Mouse (Mus musculus) forelimb bud, embryonic 11.5 days (tissue): Measurements from ENCODE around the gene Atxn7.

Source experiments
- DNase-seq: peaks from one replicate; pipeline ENCODE4 v3.0.0-alpha.2; 2012; ENCODE audit warnings: low read depth, low spot score

The Atxn7 gene

DNA sequence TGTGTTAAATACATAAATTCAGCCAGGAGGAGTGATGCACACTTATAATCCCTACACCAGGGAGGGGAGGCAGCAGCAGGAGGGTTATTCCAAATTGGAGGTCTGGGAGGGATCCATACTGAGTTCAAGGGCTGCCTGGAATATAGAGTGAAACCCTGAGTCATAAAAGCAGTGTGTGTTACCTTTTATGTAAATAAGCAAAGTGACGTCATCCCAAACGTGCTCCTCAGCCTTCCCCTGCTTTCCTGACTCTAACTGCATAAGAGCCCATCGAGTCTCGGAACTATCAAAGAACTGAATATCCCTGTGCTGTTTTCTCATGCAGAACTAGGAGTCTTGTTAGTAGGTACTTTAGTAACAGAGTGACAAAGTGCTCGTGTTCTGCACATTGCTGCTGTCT, 102.1 kb downstream of the Atxn7 start:
- no peak for DNase-seq

DNA sequence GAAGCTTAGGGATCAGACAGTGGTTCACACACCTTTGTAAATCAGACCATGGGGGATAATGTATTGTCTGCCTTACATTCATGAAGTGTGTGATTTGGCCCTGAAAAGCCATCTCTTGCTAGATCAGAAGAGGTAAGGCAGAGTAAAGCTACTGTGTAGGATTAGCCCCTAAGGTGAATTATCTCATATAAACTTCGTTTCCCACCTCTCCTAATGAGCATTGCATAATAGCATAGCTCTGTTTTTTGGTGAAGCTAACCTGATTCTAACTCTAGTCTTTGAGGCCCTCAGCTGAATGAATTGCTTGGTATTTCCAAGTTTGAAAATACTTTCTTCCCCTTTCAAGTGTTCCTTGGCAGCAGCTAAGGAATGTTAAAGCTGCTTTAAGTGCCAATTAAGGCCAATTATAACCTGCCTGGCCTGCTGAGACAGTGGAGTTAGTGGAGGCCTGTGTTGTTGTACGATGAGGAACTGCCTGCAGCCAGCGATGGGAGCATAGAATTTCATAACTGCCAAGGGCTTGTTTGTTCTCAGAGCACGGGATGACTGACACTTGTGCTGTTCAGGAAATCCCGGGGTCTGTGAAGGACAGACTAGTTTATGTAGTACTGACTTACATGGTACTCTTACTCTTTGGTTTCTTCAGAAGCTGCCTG, 103.4 kb downstream of the Atxn7 start:
- DNase-seq = peak; percentile 56

DNA sequence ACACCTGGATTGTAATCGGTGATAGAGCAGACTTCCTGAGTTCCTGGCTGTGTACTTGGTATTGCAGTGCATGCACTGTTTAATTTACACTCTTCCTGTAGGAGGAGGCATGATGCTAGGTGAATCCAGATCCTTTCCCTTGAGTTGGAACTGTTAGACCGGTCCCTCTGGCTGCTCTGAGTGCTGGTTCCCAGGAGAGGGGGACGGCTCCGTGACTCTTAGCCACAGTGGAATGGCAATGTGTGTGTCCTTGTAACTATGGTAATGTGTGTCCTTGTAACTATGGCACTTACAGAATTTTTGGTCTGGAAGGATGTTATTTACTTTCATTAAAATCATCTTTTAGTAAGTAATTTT, 103.9 kb downstream of the Atxn7 start:
- peak; percentile 12 for DNase-seq

DNA sequence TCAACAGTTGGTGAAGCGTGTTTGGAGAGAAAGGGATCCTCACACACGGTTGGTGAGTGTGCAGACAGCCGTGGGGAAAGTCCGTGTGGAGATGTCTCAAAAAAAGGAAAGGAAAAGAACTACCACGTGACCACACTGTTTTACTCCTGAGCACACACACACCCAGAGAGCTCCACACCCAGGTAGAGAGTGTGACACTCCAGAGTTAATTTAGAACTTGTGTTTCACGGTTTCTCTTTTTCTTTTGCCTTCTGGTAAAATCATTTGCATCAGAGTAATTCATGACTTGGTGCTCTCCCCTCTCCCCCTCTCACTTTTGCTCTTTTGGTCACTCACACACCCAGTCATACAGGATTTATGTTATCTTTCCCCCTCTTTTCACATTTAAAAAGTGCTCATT, 105.0 kb downstream of the Atxn7 start:
- no peak for DNase-seq

DNA sequence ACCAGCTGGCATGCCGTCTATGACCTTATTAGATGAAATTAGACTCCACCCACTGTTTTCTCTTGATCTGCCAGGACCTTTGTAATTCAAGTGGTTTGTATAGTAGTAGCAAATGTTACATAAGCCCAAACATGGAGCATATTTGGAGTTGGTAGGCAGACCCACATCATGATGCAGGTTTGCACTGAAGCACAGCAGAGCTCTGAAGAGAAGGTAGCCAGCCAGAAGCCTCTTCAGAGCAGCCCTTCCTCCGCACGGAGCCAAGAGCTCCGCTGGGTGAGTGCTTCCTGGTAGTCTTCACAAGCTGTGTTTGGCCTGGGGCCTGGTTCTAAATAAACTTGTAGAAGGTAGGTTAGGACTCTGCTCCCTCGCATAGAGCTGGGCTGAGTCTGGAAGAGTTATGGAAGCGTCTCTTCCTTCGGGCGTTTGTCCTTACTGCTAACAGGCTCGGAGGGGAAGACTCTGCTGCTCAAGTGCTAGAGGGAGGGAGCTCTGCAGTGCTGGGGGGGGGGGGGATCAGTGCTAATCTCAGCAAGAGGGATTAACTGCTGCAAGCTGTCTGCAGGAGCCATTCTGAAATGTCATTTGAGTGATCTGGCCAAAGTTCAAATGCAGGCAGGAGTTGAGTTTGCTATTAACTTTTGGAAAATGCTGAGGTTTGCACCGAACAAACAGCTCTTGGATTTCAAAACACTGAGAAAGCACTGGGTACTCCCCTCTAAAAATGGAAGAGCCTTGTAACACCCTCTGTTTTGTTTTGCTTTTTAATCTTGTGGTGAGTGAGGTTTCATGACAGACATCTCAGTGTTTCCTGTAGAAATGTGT, 106.6 kb downstream of the Atxn7 start:
- no peak for DNase-seq

DNA sequence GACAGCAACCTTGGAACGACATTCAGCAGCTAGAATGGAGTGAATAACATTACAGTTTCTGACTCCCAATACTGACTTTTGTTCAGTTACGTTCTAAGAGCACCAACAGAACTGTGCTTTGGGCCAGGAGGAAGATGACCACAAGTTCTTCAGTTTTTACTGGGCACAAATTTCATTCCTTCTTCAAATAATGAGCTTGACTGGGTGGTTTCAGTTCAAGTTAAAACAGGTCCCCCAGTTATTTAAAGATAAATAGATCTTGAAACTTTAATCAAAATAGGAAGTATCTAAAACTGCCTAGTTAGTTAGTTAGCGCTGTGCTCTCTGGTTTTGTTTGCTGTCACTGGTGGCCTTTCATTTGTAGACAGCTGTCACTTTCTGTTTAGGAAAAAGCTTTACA, 107.3 kb downstream of the Atxn7 start:
- DNase-seq = no peak

DNA sequence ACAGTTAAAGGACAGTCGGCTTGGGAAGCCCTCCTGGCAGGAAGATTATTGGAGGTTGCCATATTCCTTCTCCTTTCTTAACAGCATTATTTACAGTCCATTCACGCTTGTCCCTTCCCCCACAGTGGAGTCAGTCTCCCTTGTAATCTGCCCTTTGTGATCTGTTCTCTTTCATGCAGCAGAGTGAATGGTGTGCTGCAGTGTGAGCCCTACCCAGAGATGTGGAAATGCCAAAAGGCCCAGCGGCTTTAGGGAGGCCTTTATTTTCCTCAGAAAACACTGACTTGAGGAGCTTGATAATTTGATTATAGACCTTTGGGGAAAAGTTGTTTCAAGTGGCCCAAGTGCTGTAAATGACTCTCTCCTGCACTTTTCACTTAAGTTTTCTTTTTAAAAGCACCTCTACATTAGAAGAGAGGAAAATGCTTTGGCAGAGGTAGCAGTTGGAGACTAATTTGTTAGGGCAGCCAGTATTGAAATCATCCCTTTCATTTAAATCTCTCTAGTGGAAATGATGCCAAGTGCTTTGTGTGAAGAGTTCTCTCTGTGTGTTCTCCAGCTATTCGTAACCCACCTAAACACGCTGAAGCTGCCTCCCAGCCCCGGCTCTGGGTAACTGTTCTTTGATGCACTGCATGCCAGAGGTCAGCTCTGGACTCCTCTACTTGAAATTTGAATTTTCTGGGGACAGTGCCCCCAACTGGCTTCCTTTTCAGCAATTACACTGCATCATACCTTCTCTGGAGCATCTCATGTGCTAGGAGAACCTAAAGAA, 109.5 kb downstream of the Atxn7 start:
- no peak for DNase-seq

DNA sequence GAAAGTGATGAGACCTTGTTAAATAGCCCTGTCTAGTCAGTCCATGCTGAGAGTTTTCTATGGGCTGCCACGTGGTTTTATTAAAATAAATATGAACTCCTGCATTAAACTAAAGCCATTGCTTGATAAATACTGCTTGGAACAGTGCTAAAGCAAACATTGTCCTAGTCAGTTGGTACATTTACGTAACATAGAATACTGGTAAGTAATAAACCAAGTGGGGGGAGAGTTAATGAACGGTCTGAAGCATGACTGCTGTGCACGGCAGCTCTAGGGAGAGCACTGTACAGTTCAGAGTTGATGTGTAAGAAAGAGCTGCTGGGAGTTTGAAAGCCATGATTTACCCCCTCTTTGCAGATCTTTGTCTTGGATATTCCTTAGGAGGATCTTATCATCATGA, 110.2 kb downstream of the Atxn7 start:
- DNase-seq = no peak

DNA sequence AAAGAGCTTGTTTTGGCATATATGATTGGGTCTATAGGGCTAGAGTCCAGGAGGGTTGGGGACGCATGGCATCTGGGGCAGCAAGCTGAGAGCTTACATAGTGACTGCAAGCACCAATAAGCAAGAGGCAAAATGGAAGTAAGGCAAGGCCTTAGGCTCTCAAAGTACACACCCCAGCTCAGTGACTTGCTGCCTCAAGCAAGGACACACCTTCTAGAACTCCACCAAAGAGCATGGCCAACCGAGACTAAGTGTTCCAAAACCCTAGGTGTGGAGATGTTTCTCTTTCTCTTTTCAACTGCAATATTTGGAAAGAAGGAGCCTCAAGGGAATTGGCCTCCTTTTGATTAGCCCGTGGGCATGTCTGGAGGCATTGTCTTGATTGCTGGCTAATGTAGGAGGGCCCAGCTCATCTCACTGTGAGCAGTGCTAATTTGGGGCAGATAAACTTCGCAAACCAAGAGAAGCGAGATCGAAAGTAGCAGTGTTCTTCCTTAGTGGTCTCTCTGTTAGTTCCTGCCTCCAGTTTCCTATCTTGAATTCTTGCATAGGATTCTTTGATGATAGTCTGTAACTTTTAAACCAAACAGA, 119.5 kb downstream of the Atxn7 start:
- no peak for DNase-seq

DNA sequence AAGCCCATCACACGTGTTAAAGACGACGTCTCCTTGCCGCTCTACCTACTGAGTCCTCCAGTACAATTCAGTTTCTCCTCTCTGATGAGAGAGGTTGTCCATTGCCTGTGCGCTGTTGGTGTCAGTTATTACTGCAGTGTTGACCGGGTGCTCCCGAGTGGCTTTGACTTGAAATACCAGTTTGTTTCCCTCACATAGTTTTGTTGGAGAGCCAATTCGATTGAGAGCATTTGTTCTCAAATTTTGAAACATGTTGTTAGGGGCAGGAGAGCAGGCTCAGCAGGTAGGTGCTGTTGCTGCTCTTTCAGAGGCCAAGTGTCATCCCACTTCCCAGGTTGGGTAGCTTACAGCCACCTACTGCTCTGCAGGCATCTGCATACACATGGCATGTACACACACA, 122.6 kb downstream of the Atxn7 start:
- no peak for DNase-seq

DNA sequence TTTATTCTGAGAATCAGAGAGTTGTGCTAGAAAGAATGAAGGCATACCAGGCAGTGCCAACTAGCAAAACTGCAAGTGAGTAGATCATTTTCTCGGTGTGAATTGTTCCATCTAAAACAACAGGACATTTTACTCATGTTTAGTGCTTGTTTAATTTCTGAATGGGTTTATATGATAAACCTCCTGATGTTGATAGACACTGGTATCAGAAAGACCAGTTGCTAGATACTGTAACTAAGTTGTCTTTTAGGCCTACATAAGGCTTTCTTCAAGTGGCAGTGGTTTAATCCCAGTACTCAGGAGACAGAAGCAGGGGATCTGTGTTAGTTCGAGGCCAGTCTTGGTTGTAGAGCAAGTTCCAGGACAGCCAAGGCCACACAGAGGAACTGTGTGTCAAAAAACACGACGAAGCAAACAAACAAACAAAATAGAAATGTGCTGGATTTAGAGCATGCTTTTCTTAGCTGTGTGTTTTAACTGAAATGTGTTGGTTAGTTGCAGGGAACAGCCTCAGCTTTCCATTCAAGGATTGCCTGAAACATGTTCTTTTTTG, 125.5 kb downstream of the Atxn7 start:
- DNase-seq = no peak

DNA sequence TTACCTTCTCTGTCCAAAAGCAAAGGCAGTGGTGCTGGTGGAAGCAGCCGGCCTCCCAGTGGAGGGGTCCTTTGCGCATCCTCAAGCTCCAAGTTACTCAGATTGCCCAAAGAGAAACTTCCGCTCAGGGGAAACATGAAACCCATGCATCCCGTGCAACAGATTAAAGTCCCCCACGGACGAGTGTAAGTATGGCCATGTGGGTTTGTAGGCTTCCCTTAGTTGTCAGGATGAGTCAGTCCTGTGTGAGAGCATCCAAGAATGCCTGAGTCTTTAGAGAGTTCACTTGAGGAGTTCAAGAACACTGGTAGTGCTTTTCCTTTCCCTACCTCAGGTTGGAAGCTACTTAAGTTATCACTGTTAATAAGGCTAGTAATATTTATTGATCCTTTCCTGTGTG, 126.1 kb downstream of the Atxn7 start:
- no peak for DNase-seq

DNA sequence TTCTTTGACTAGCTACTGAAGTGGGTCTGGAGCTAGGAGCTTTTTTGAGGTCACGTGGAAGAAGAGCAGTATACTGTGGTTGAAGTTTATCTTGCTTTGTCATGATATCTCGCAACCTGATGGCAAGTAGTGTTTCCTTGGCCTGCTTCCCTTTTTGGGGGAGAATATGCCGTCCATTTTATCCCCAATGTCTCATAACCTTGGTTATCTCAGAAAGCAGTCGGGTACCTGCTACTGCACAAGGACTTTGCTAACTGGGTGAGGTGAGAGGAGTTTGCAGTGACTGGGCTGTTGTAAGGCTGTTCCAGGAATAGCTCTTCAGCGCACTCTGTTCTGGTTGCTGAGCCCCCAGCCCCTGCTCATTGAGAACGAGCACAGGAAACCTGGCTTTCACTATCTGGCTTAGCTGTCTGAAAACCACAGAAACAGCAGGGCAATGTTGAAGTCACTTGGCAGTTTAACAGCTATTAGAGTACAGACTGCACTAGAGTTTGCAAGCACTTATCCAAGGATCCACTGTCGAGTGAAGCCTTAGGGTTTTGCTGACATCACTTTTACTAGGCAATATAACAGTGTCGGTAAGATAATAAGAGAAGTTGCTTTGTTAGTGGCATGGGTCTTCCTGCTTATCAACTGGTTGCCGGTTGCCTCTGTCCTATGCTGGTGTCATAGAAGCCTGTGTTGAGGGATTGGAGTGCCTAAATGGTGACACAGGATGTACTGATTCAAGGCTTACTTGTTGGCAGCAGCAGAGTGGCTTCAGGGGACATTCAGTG, 127.0 kb downstream of the Atxn7 start:
- DNase-seq = no peak

DNA sequence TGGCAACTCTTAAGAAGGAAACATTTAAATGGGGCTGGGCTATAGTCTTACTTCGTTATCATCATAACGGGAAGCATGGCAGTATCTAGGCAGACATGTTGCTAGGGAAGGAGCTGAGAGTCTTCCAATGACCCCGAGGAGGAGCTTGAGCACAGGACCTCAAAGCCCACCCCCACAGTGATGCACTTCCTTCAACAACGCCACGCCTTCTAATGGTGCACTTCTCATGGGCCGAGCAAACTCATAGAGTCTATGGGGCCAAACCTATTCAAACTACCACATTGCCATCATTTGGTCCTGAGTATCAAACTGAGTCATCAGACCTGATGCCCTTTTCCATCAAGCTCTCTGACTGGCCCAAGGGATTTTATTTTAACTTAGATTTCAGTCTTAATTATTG, 129.3 kb downstream of the Atxn7 start:
- no peak for DNase-seq

DNA sequence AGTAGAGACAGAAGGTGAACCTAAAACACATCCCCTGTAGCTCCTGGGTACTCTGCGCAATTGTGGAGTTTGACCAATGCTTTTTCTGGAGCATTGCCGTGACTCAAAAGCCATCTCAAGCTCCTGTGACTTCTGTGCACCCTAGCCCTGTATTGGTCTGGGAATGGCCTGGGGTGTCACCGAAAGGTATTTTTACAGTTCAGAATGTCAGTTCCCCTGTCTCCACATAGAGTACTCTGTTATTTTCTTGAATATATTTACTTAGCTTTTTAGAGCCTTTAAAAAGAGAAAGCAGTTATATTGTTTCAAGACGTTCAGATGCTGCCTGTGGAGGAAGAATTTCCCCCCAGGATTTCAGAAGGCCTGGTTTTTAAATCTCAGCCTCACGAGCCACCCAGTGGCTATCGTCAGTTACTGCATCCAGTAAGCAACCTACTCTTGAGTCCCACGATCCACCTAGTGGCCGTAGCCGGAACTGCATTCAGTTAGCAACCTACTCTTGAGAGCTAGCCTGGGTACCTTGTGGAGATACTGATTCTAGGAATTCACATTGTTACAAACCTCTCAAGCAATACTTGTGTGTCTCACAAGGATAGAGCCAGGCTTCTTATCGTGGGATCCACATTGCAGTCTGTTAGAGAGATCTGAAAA, 137.2 kb downstream of the Atxn7 start:
- DNase-seq = peak; percentile 92

DNA sequence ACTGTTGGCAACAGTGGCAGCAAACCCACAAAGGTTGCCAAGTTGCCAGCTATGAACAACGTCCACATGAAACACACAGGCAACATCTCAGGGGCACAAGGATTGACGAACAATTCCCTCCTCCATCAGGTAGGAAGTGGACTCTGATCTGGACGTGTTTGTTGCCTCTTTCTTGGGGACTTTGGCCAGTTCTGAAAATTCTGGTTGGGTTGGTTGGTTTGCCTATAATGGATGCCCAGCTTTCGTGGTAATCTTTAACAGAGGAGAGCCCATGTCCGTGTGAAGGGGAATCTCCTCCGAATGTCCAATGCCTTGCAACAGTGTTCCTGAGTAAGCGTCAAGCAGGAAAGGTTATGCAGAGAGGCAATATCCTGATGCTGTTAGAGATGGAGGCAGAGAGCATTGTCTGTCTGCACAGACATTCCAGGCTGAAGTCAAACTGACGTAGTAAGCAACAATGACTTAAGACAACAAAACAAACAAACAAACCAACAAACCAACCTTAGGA, 139.6 kb downstream of the Atxn7 start:
- no peak for DNase-seq

DNA sequence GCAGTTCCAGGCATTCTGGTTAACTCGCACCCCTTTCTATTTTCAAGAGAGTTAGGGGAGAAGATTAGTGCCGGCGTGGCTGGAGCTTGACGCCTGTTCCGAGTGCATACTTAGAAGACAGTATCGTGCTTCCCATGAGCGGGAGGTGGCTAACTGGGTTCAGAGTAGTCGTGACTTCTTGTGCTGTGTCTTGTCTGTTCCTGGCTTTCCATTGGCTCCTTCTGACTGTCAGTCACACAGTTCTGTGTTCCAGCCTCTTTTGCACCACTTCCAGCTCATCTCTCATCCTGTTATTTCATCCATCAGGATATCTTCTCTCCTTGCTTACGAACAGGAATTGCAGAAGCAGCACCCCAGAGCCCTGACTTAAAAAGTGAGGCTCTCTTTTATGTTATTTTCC, 140.1 kb downstream of the Atxn7 start:
- DNase-seq = no peak

DNA sequence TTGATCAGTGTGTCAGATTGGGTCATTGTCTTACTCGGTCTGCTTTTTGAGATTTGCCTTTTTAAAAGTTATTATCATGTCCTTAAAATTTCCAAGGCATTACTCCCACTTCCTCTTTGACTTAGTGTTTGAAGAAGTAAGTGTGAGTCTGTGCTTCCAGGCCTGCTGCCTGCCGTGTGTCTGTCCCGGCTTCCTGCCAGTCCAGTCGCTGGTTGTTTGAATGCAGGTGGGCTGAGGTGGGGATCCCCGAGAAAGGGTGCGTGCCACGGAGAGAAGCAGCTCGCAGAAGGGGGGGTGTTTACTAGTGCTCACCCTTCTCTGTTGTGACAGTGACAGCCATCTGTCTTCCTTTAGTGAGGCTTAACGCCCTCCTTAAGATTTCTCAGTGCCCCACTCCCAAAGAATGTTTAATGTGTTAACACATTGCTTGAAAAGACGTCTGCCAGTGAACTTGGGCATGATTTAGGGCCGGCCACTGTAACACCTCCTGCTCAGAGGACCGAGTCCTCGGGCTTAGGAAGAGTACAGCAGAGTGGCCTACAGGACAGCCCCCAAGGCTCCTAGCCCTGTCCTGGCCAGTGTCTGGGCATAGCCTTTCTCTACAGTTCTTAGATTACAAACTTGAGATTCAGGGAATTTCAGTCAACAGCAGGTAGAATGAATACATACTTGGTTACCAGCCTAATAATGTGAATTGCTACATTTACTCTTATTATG, 143.1 kb downstream of the Atxn7 start:
- DNase-seq = no peak

DNA sequence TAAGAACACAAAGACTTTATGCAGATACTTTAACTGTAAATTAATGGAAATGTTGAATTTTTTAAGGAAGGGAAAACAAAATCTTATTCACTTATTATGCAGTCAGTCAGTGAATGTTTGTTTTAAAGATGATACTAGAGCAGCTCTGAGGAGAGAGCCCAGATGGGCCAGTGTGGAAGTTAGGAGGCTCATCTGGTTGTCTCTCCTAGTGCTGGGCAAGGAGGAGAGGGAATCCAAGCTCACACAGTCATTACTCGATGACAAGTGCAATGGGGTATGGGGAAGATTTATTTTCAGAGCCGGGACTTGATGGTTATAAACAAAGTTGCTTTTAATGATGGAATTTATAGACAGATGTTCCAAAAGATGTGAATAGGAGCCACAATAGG, 143.7 kb downstream of the Atxn7 start:
- DNase-seq = no peak

DNA sequence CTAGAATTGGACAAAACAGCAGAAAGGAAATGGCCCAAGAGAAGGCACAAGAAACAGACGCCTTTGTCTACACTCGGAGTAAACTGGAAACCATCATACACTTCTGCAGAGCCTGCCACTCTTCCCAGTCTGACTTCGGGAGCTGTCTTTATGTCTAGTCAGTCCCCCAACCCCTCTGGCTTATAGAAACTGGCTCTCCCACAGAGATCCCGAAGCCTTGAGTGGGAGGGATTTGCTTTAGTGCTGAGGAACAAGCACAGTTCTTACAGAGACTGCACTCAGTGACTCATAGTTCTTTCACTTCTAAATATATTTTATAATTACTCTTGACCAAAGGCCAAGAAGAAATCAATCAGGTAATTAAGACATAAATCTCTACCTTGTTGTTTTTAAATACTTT, 149.5 kb downstream of the Atxn7 start:
- DNase-seq = no peak
